Mouse (Mus musculus) mouse trophoblast stem cell (cell line): ENCODE measurements around the gene Yae1d1.
"Not testable (repeated sequence)": the region's sequence is repeated elsewhere in the genome, so short reads cannot be mapped to it uniquely, and the experiment has no call there.

Experiments
- in situ Hi-C, 2 experiments: fragments of 300-500 bp; cut with MseI, MboI; formaldehyde crosslinking; loops; 2 replicates in 1 of 2; 3 replicates in 1 of 2; pipeline ENCODE4 v1.15.1; 2025

Gene Yae1d1

GRCm38 (mm10) chr13:17992697-17993514, at the start of gene Yae1d1:
Gene Yae1d1 (minus strand): TSS chr13:17993349.
- in situ Hi-C loops = no loop called here

DNA sequence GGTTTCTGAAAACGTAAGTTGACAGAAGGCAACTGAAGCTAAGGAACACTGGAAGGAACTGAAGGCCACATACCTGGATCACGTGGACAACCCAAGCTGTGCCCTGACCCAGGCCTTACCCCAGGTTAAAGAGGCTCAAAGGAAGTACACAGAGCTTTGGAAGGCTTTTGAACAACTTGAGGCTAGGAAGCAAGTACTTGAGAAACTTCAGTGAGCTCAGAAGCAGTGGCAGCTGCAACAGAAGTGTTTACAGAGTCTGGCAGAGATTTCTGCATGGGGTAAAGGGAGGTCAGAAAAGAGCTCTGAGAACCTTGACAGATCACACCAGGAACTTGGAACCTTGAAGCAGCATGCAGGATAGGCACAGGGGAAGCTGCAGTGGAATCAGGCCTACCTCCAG, 45.7 kb upstream of the Yae1d1 start:
- in situ Hi-C loops = no loop called here

DNA sequence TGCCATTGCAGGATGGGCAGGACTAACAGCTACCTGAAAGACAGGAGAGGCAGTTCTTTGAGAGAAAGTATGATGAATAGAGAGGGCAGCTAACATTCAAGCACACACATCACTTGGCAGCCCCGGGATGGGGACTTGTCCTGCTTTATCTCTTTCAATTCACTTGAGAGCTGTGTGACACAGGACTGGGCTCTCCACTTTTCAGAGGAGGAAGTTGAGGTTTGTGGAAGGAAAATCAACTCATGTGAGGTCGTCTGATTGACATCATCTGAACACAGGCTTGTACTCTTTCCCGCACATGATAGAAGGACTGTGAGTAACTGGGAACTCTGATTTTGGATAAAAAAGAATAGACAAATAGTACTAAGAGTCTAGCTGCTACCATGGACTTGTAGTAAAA, 23.5 kb upstream of the Yae1d1 start:
- in situ Hi-C loops = no loop called here

GRCm38 (mm10) chr13:18013205-18013604, 20.1 kb upstream of the Yae1d1 start:
- in situ Hi-C loops = no loop called here

GRCm38 (mm10) chr13:18011055-18011454, 17.9 kb upstream of the Yae1d1 start:
- in situ Hi-C loops = no loop called here

DNA sequence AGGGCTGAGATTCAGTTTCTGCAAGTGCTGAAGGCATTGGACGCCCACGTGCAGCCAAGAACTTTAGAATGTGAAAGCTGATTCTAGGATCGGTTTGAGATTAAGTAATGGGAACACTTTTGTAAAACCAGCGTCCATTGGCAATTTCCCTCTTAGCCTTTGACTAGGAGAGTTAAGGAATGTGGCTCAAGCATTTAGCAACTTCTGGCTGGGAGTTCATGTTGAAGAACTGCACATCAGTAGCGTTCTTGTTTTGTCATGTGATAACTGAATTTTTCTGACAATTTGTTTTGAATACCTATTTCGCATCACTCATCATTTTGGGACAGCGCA, 332 bp upstream of the Yae1d1 start:
- in situ Hi-C loops = no loop called here

DNA sequence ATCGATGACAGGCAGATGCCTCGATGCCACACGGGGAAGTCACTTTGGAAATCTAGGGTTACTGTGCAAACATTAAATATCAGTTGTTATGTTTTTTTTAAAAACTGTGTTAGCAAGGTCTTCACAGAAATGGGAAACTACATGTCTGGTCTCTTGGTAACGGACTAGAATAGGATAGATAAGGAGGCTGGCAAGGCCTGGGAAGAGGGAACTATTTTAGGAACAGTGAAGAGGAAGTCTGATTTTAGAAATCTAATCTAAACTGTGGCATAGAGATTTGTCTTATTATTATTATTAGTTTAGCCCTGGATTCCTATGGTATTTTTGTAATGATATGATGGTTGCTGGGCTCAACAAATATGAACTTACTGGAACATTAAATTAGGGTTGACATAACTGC, 1.1 kb downstream of the Yae1d1 start:
- in situ Hi-C loops = no loop called here

DNA sequence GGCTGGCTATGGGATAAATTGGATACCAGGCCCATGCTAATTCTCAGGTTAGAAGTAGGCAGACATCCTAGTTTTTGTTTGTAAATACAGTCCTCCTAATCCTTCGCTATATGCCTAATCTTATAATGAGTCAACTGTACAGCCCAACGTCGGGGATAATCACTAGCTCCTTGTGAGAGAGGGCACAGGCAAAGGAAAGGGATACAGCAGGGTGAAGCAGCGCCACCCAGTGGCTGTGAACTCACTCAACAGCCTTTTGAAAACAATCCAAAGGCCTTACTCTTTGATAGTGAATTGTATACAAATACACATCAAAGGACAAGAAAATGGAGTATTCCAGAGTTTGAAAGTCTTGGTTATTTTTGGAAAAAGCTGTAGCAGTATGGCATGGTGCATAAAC, 10.0 kb downstream of the Yae1d1 start:
- in situ Hi-C loops = loop anchor here in 1 of 2 experiments (10.0 kb wide), 1 partner anchor 148 kb away; no protein-coding TSS in a partner anchor

DNA sequence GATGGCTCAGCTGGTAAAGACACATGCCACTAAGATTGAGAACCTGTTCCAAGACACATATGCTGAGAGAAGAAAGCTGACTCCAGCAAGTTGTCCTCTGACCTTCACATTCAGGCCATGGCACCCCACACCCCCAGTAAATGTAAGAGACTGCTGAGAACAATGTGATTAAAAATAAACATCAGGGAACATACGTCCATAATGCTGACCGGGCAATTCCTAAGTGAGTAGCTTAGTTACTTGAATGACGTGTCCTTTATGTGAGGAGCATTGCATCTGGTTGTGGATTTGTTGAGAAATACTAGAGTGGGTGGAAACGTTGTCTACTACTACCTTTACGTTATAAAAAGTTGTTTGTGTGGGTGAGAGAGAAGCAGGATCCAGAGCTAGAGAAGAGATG, 10.5 kb downstream of the Yae1d1 start:
- in situ Hi-C loops = loop anchor here in 1 of 2 experiments (10.0 kb wide), 1 partner anchor 148 kb away; no protein-coding TSS in a partner anchor

- in situ Hi-C loops = loop anchor here in 1 of 2 experiments (10.0 kb wide), 1 partner anchor 132 kb away; no protein-coding TSS in a partner anchor
These were observed 16.1 kb downstream of the Yae1d1 start for GRCm38 (mm10) chr13:17976854-17977739.

DNA sequence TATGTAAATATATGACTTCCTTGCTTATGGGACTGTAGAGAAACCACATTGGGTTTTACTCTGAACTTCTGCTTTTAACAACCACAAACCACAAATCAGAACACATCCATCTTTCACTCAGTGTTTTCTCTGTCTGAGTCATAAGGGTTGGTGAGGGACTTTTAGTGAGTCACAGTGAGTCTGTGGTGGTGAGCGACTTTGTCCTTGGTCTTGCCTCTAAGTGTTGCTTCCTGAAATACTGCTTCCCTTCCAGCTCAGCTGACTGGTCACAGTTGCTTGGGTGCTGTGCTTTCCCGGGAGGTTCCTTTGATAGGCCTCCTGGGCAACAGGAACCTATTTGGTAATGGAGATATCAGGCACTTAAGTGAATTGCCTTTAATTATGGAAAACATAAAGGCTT, 17.3 kb downstream of the Yae1d1 start:
- in situ Hi-C loops = loop anchor here in 1 of 2 experiments (10.0 kb wide), 1 partner anchor 131 kb away; no protein-coding TSS in a partner anchor

- in situ Hi-C loops = loop anchor here in 1 of 2 experiments (10.0 kb wide), 1 partner anchor 131 kb away; no protein-coding TSS in a partner anchor
These were observed 17.7 kb downstream of the Yae1d1 start for GRCm38 (mm10) chr13:17975457-17975856.

DNA sequence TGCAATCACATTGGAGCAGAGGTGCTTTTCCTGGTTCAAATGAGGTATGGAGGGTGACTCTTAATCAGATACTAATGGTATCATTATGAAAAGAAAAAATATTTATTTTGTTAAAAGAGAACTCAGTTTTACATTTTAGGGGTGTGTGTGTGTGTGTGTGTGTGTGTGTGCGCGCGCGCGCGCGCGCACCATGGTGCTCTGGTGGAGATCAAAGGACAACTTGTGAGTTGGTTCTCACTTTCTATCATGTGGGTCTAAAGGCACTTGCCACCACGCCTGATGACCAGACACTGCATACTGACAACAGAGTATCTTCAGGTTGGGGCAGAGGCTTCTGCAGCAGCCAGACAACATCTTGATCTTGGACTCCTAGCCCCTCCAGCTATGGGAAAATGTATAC, 18.4 kb downstream of the Yae1d1 start:
- in situ Hi-C loops = loop anchor here in 1 of 2 experiments (10.0 kb wide), 1 partner anchor 130 kb away; no protein-coding TSS in a partner anchor

DNA sequence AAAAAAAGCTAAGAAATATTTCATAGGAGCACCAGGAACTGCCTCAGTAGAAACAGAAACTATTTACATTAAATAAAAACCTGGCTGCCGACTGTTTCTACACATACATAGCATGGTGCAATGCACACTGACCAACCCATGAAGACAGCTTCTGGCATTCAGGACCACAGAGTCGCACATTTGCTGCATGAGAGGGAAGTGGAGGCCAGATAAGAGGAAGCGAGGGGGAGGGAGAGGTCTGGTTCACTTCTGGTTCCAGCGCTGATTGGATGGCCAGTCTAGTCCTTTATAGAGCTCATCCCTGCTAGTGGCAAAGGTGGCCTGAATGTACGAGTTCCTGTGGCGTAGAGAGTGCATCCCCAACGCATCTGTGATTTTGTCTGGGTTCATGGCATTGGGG, 32.5 kb downstream of the Yae1d1 start:
- in situ Hi-C loops = no loop called here

GRCm38 (mm10) chr13:17954282-17954681, 38.9 kb downstream of the Yae1d1 start:
- in situ Hi-C loops = no loop called here

DNA sequence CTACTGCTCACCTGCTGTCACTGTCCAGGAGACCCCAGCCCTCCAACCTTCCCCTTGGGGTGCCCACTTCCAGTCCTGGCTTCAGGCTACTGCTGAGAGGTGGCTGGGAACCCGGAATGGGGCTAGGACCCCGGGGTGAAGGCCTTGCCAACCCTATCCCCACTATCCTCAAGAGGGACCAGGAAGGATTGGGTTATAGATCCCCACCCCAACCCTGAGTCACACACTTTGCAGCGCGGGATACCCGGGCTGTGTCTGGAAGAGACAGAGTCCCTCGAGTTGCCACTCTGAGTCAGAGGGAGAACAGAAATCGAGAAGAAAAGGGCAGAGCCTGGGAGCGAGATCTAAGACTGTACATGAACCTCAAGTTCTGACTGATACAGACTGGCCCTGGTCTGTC, 42.6 kb downstream of the Yae1d1 start:
- in situ Hi-C loops = not testable (repeated sequence)

- in situ Hi-C loops = no loop called here
These were observed 43.6 kb downstream of the Yae1d1 start for GRCm38 (mm10) chr13:17949555-17949954.

GRCm38 (mm10) chr13:17944078-17944917, 48.9 kb downstream of the Yae1d1 start, which contains the start of gene Rala:
Gene Rala (minus strand): TSS chr13:17944239.
- in situ Hi-C loops = no loop called here

GRCm38 (mm10) chr13:17943306-17944077, 49.7 kb downstream of the Yae1d1 start:
- in situ Hi-C loops = no loop called here

- in situ Hi-C loops = no loop called here
These were observed 50.8 kb downstream of the Yae1d1 start for GRCm38 (mm10) chr13:17942338-17942737.
